Mouse (Mus musculus): Measurements from ENCODE around the gene Gm8356. TPM values are rescaled to one million over a fixed set of nuclear protein-coding genes. Genes with fewer than 3 reads are reported as not detected.
"Not testable (repeated sequence)": the region's sequence is repeated elsewhere in the genome, so short reads cannot be mapped to it uniquely, and the experiment has no call there.

Gm8356 gene
- polyA plus RNA-seq (2016; fragmentation: Nextera tagmentation; extraction: Ambion mirVana) = not detected in 2 replicates

GRCm38 (mm10) chr14:6537190-6537589 is at the start of gene Gm8356:
Gene Gm8356 (minus strand): TSS chr14:6537290.
- H3K27me3 ChIP-seq (replicated peaks); H3K9me3 ChIP-seq; H3K4me1 ChIP-seq; H3K4me2 ChIP-seq (replicated peaks); H3K27ac ChIP-seq; H3K4me3 ChIP-seq; H3K36me3 ChIP-seq; H3K9ac ChIP-seq; ATAC-seq (ENCODE audit: low FRiP score, low read depth): not testable (repeated sequence)
- 89% methylated on average over 1 of the region's 2 CpGs for WGBS

- not testable (repeated sequence) for H3K4me2 ChIP-seq (replicated peaks); ATAC-seq (ENCODE audit: low FRiP score, low read depth); H3K9me3 ChIP-seq; H3K4me3 ChIP-seq; H3K4me1 ChIP-seq; H3K27me3 ChIP-seq (replicated peaks); H3K27ac ChIP-seq; H3K36me3 ChIP-seq; H3K9ac ChIP-seq
- 48% methylated on average over 1 of the region's 1 CpGs for WGBS
Measured at GRCm38 (mm10) chr14:6486331-6486730, 50.8 kb downstream of the Gm8356 start.

GRCm38 (mm10) chr14:6485541-6485940 is 51.5 kb downstream of the Gm8356 start:
- H3K9ac ChIP-seq; H3K4me2 ChIP-seq (replicated peaks); H3K9me3 ChIP-seq; H3K27me3 ChIP-seq (replicated peaks); ATAC-seq (ENCODE audit: low FRiP score, low read depth); H3K27ac ChIP-seq; H3K4me1 ChIP-seq; H3K36me3 ChIP-seq; H3K4me3 ChIP-seq: not testable (repeated sequence)
- 53% methylated on average over 1 of the region's 1 CpGs for WGBS

- ATAC-seq (ENCODE audit: low FRiP score, low read depth); H3K27me3 ChIP-seq (replicated peaks); H3K4me1 ChIP-seq; H3K9me3 ChIP-seq; H3K4me2 ChIP-seq (replicated peaks); H3K27ac ChIP-seq; H3K36me3 ChIP-seq; H3K9ac ChIP-seq; H3K4me3 ChIP-seq: not testable (repeated sequence)
- whole genome bisulfite sequencing = 74% methylated on average over 8 of the region's 8 CpGs
Measured at GRCm38 (mm10) chr14:6482126-6482525, 55.0 kb downstream of the Gm8356 start.

Other genes with a start within 250 kb of the Gm8356 start
- gene Gm21103, start 232.4 kb downstream of the Gm8356 start, polyA plus RNA-seq (2016; fragmentation: Nextera tagmentation; extraction: Ambion mirVana) = not detected in 2 replicates
- gene Gm3618, start 193.6 kb downstream of the Gm8356 start, polyA plus RNA-seq (2016; fragmentation: Nextera tagmentation; extraction: Ambion mirVana) = not detected in 2 replicates
- gene Gm16440, start 147.0 kb downstream of the Gm8356 start, polyA plus RNA-seq (2016; fragmentation: Nextera tagmentation; extraction: Ambion mirVana) = not detected in 2 replicates
- gene Gm3591, start 124.8 kb downstream of the Gm8356 start, polyA plus RNA-seq (2016; fragmentation: Nextera tagmentation; extraction: Ambion mirVana) = 2.2 and 2.8 TPM in 2 replicates
- not detected in 2 replicates for gene Gm3594, start 92.7 kb downstream of the Gm8356 start, polyA plus RNA-seq (2016; fragmentation: Nextera tagmentation; extraction: Ambion mirVana)
- 0.15 and 0.19 TPM in 2 replicates for gene Gm3629, start 53.3 kb upstream of the Gm8356 start, polyA plus RNA-seq (2016; fragmentation: Nextera tagmentation; extraction: Ambion mirVana)
- not detected in 2 replicates for gene Gm3460, start 85.1 kb upstream of the Gm8356 start, polyA plus RNA-seq (2016; fragmentation: Nextera tagmentation; extraction: Ambion mirVana)
- gene Gm10251, start 146.9 kb upstream of the Gm8356 start, polyA plus RNA-seq (2016; fragmentation: Nextera tagmentation; extraction: Ambion mirVana) = 0.17 TPM in 1 of 2 replicates, not detected in the other
- gene Gm8050, start 183.0 kb upstream of the Gm8356 start, polyA plus RNA-seq (2016; fragmentation: Nextera tagmentation; extraction: Ambion mirVana) = not detected in 2 replicates
- 9.1 and 9.6 TPM in 2 replicates for gene Gm3636, start 205.0 kb upstream of the Gm8356 start, polyA plus RNA-seq (2016; fragmentation: Nextera tagmentation; extraction: Ambion mirVana)
- gene Gm8362, start 237.1 kb upstream of the Gm8356 start, polyA plus RNA-seq (2016; fragmentation: Nextera tagmentation; extraction: Ambion mirVana) = not detected in 2 replicates

All from neural tube, embryonic 12.5 days (tissue).